Mouse (Mus musculus): ENCODE measurements around the gene Tas2r125.
"Not testable (repeated sequence)": the region's sequence is repeated elsewhere in the genome, so short reads cannot be mapped to it uniquely, and the experiment has no call there.

Gene Tas2r125

DNA sequence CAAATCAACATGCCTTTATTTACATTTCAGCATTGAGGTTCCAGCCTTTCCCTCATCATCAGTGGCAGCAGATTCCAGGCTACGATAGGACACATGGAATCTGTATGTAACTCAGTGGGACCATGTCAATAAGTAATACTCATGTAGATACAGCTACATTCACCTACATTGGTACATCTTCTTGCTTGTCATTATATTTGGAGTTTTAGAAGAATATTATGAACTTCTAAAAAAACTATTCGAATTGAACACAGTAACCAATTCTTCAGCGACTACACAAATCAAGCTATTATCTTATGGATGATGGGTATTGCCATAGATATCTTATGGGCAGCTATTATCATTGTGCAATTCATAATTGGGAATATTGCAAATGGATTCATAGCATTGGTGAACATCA is at the start of gene Tas2r125:
Tas2r125 (plus strand) TSS at position 301 of the 400 bp plus-strand sequence.
- no peak for DNase-seq

DNA sequence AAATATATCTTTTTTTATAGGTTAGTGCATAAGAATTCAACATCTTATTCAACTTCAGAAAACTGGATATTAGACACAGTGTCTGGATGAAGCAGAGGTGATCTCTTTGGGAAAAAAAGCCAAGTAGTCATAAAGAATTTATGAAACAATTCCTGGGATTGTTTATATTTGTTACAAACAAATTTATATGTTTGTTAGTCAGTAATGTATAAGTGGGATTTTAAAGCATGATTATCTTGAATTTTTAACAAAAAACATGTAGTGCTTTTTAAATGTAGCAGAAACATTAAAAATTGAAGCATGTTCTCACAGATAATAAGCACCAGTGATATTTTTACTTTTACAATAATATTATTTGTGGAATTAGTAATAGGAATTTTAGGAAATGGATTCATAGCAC is 41.7 kb upstream of the Tas2r125 start, which contains the start of gene Tas2r110:
Tas2r110 (plus strand) TSS at position 301 of the 400 bp plus-strand sequence.
- no peak for DNase-seq

DNA sequence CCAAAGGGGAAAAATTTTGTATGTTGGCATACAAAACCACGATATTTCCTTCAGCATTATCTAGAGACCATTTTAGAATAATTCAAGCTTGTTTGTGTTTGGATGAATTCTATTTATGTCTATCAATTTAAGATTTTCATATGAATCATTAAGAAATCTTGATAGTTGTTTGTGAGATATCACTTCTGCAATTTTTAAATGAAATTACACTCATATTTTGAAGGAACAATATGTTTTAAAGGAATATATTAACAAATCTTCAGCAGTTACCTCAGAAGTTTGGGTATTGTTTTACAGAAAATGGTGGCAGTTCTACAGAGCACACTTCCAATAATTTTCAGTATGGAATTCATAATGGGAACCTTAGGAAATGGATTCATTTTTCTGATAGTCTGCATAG is 16.7 kb upstream of the Tas2r125 start, which contains the start of gene Tas2r113:
Tas2r113 (plus strand) TSS at position 301 of the 400 bp plus-strand sequence.
- no peak for DNase-seq

DNA sequence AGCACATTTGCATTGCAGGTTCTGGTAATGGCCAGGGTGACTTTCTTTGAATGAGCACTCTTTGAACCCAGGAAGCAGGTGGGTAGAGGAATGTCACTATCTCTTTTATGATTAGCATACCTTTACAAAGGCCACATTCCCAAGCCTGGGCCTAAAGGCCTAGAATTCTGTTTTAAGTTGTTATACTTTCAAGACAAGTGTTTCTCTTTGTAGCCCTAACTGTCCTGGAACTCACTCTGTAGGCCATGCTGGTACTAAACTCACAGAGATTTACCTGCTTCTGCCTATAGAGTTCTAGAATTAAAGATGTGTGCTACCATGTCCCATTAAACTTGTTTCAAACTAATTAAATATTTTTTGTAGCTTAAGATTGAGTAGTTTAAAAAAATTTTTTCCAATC is 31.9 kb downstream of the Tas2r125 start:
- not testable (repeated sequence) for DNase-seq

DNA sequence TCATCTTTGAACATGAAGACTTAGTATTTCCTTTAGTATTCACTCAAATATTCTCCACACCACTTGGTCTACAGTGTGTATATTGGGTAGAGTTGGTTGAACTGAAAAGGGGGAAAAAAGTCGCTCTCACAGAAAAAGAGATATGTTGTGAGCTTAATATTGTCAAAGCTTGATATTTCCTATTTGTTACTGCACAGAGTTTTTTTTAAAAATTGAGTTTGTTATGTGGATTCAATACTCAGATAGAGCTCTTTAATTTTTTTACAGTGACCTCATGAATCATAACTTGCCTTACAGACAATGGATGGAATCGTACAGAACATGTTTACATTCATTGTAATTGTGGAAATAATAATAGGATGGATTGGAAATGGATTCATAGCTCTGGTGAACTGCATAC is 41.4 kb downstream of the Tas2r125 start, which contains the start of gene Tas2r129:
Tas2r129 (plus strand) TSS at position 301 of the 400 bp plus-strand sequence.
- DNase-seq, result no peak

DNA sequence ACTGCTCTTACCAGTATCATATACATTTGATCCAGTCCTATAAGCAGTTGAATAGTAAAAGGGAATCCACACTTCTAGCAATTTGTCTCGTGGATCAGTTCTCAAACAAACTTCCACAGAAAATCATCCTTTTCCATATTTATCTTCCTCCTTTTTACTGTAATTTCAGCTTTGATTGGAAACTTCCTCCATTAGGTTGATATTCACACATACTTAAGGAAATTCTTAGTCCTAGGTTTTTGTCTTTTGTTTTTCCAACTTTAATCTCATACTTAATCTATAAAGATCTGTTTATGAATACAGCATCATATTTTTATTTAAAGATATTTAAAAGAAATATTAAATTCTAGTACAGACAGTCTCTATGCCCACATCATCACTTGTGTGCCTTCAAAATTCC is 48.4 kb downstream of the Tas2r125 start, which contains the start of gene Tas2r131:
Tas2r131 (minus strand) TSS at position 101 of the 400 bp plus-strand sequence.
- DNase-seq, result no peak

All from kidney, adult 9 months (tissue).